Mouse (Mus musculus): ENCODE results near the gene Wdr5b. TPM values are rescaled to one million over a fixed set of nuclear protein-coding genes. Genes with fewer than 3 reads are reported as not detected.
"Not testable (repeated sequence)": the region's sequence is repeated elsewhere in the genome, so short reads cannot be mapped to it uniquely, and the experiment has no call there.

The Wdr5b gene
- polyA plus RNA-seq, 1 experiment from 2014 or later, result 12.4 TPM

DNA sequence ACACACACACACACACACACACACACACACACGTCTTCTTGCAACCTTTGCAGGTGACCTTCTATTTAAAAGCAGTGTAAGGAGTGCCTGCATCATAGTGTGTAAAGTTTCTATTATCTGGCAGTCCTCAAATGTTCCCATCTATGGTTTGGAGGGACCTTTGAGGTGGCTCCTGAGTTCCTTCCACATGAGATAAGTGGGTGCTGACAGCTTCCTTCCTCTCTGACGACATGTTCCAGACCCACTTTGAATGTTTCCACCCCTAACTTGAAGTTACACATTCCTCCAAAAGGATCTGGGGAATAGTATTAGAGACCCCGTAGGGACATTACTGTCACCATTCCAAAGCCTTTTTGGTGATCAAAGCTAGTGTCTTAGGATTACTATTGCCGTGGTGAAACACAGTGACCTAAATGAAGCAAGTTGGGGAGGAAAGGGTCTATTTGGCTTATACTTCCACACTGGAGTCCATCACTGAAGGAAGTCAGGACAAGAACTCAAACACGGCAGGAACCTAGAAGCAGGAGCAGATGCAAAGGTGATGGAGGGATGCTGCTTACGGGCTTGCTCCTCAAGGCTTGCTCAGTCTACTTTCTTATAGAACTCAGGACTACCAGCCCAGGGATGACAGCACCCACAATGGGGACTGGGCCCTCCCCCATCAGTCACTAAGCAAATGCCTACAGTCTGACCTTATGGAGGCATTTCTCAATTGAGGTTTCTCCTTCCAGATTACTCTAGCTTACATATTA, 12.7 kb downstream of the Wdr5b start:
- no peak for ATAC-seq (ENCODE audit: low FRiP score)
- H3K9ac ChIP-seq (replicated peaks), result no peak overlapping the region
- H3K9me3 ChIP-seq (replicated peaks), result no peaks in the 10 kb centered on the region
- H3K27ac ChIP-seq (replicated peaks), result no peak overlapping the region
- no peak overlapping the region for H3K4me2 ChIP-seq
- H3K27me3 ChIP-seq (replicated peaks), result no peaks in the 10 kb centered on the region
- peaks cover 26% of the 10 kb centered on the region for H3K36me3 ChIP-seq
- H3K4me1 ChIP-seq, result no peaks in the 10 kb centered on the region
- no peak overlapping the region for H3K4me3 ChIP-seq (replicated peaks)
- WGBS, result 94% methylated on average over 6 of the region's 6 CpGs

DNA sequence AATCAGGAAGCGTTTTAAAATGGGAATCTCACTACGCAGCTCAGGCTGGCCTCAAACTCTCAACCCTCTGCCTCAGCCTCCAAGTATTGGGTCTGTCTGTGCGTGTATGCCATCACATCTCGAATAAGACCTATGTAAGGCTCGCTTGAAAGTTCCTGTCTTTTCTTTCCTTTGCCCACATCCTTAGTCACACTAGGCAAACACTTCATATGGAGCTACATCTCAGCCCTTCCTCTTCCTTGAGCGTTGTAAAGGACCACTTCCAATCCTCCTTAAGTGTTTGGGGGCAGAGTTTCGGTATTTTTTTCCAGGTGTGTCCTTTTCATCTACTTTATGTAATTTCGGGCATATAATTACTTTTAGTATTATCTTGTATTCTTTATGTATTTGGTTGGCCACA, 13.9 kb downstream of the Wdr5b start:
- no peak for ATAC-seq (ENCODE audit: low FRiP score)
- H3K4me1 ChIP-seq, result no peaks in the 10 kb centered on the region
- H3K36me3 ChIP-seq, result peaks cover 14% of the 10 kb centered on the region
- no peaks in the 10 kb centered on the region for H3K9me3 ChIP-seq (replicated peaks)
- H3K4me2 ChIP-seq, result no peak overlapping the region
- H3K27ac ChIP-seq (replicated peaks), result no peak overlapping the region
- no peaks in the 10 kb centered on the region for H3K27me3 ChIP-seq (replicated peaks)
- no peak overlapping the region for H3K9ac ChIP-seq (replicated peaks)
- H3K4me3 ChIP-seq (replicated peaks), result no peak overlapping the region
- WGBS, result 96% methylated on average over 8 of the region's 8 CpGs

DNA sequence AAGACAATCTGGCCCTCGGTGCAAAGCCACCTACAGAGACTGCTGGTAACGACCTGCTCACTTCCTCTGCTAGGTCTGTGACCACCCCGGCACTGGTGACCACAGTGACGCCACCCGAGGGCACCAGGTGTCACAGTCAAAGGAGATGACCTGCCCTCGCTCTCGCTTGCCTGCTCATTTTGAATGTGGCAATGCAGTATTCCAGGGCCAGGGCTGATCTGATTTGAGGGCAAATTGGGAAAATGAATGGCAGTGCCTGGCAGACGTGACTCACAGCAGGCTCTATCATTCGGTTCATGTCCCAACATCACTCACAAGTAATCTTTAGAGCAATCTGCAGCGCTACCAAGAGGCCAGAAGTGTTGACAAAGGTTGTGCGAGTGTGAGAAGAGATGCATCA, 15.4 kb downstream of the Wdr5b start:
- H3K4me2 ChIP-seq, result no peak overlapping the region
- H3K9ac ChIP-seq (replicated peaks), result no peak overlapping the region
- 92% methylated on average over 11 of the region's 11 CpGs for WGBS
- H3K36me3 ChIP-seq, result 0 out of 2 replicates have a peak, but pooled peaks cover 2% of the 10 kb centered on the region
- H3K27ac ChIP-seq (replicated peaks), result no peak overlapping the region
- no peaks in the 10 kb centered on the region for H3K9me3 ChIP-seq (replicated peaks)
- H3K27me3 ChIP-seq (replicated peaks), result no peaks in the 10 kb centered on the region
- H3K4me1 ChIP-seq, result no peaks in the 10 kb centered on the region
- no peak for ATAC-seq (ENCODE audit: low FRiP score)
- no peak overlapping the region for H3K4me3 ChIP-seq (replicated peaks)

DNA sequence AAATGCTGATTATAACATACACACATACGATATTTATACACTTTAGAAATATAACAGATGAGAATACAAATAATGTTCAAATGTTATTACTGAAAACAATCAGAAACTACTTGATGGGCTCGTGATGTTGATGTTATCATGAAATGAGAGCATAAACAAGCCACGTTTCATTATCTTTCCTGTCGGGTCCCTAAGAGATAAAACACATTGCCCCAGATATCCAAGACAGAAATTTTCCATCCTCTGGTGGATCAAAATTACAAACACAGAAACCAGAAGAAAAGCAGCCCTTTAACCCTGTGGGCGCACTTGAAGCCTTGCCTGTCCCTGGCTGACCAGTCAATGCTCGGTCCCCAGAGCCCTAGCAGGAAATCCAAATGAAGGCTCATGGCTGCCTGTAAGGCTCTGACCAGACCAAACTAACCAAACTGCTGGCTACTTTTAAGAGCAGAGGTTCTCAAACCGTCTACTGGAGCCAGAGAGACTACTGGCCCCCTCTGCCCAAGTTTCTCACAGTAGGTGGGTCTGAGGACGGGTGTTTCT, 17.0 kb downstream of the Wdr5b start:
- H3K4me1 ChIP-seq, result no peaks in the 10 kb centered on the region
- H3K4me3 ChIP-seq (replicated peaks), result no peak overlapping the region
- no peaks in the 10 kb centered on the region for H3K27me3 ChIP-seq (replicated peaks)
- no peak overlapping the region for H3K27ac ChIP-seq (replicated peaks)
- no peaks in the 10 kb centered on the region for H3K9me3 ChIP-seq (replicated peaks)
- no peak overlapping the region for H3K9ac ChIP-seq (replicated peaks)
- 87% methylated on average over 8 of the region's 8 CpGs for WGBS
- no peak for ATAC-seq (ENCODE audit: low FRiP score)
- H3K36me3 ChIP-seq, result no peaks in the 10 kb centered on the region
- no peak overlapping the region for H3K4me2 ChIP-seq

DNA sequence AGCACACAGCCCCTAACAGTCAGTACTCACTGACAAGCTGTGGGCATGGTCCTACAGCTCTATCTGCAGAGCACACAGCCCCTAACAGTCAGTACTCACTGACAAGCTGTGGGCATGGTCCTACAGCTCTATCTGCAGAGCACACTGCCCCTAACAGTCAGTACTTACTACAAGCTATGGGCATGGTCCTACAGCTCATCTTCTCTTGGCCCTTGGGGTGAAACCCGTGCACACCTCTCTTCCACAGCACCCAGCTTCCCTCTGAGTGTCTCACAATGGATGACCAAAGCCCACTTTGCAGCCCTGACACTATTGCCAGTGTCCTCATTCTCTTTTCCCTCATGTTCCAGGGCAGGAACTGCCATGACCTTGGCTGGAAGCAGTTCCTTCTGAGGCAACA, 21.5 kb downstream of the Wdr5b start:
- H3K4me3 ChIP-seq (replicated peaks); H3K9me3 ChIP-seq (replicated peaks); H3K36me3 ChIP-seq; H3K4me1 ChIP-seq; ATAC-seq (ENCODE audit: low FRiP score); H3K27me3 ChIP-seq (replicated peaks); H3K27ac ChIP-seq (replicated peaks); H3K4me2 ChIP-seq; H3K9ac ChIP-seq (replicated peaks): not testable (repeated sequence)
- WGBS, result 83% methylated on average over 1 of the region's 1 CpGs

DNA sequence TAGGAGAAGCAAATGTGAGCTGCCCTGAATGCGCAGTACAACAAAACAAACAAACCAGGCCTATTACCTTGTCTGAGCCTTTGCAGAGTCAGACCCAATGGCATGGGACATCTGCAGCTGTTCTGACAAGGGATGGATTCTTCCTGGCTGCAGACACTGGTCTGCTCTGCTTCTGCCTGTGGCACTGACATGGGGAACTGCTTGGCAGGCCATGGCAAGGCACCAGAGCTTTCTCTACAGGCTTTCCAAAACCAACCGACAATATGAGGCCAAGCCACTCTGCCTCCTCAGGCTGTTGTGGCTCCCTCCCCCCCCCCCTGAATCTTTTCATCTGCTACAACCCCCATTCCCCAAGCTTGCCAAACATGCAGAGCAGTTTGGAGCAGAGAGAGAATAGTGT, 22.3 kb downstream of the Wdr5b start:
- Histone ChIP-seq H3K4me2 (no peak overlapping the region), H3K4me3 (replicated peaks) (no peak overlapping the region), H3K4me1 (peaks cover 1% of the 10 kb centered on the region; the same call in 1 of the 2 replicates), H3K9me3 (replicated peaks) (no peaks in the 10 kb centered on the region), H3K27me3 (replicated peaks) (no peaks in the 10 kb centered on the region), H3K9ac (replicated peaks) (no peak overlapping the region), H3K36me3 (no peaks in the 10 kb centered on the region), H3K27ac (replicated peaks) (no peak overlapping the region)
- WGBS, result 82% methylated on average over 2 of the region's 2 CpGs
- ATAC-seq (ENCODE audit: low FRiP score), result 0 out of 2 replicates have a peak, but pooled peaks have one; percentile 28

DNA sequence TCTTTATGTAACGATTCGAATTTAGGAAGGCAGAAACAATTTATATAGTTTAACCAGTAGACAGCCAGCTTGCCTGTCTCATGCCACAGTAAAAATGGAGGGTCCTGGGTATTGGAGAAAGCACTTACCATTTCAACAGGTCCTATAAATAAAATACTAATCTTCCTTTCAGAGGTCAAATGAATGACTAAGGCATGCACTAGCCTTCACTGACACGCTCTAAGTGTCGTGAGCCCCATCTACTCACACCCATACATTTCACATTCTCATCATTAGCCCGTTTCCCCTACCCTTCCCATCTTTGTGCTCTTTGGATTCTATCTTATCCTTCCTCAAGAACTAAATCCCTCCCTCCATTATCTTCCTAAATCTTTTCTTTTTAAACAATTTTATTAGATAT, 23.9 kb downstream of the Wdr5b start:
- H3K4me1 ChIP-seq, result peaks cover 15% of the 10 kb centered on the region
- H3K36me3 ChIP-seq, result no peaks in the 10 kb centered on the region
- no peak overlapping the region for H3K4me3 ChIP-seq (replicated peaks)
- no peaks in the 10 kb centered on the region for H3K27me3 ChIP-seq (replicated peaks)
- H3K4me2 ChIP-seq, result no peak overlapping the region
- no peak overlapping the region for H3K27ac ChIP-seq (replicated peaks)
- 88% methylated on average over 5 of the region's 5 CpGs for WGBS
- H3K9me3 ChIP-seq (replicated peaks), result no peaks in the 10 kb centered on the region
- no peak for ATAC-seq (ENCODE audit: low FRiP score)
- no peak overlapping the region for H3K9ac ChIP-seq (replicated peaks)

DNA sequence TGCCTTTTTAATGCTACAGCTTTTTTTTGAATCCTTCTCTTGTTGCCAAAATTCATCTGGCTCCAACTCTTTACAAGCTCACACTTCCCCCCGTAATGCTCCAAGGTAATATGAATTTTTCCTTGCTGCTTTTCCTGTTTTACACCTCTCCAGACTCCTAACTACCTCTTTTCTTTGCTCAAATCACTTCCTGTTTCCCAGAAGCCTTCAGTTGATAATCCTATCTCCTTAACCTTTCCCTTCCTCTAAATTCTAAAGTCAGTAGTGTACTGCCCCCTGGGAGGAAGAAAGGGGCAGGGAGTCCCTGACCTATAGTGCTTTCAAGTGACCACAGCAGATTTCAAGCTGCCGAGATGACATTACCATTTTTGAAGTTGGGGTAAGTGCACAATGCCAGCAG, 26.7 kb downstream of the Wdr5b start:
- Histone ChIP-seq H3K4me1 (peaks cover 24% of the 10 kb centered on the region), H3K4me3 (replicated peaks) (no peak overlapping the region), H3K36me3 (no peaks in the 10 kb centered on the region), H3K4me2 (no peak overlapping the region), H3K9ac (replicated peaks) (no peak overlapping the region), H3K27me3 (replicated peaks) (no peaks in the 10 kb centered on the region), H3K9me3 (replicated peaks) (no peaks in the 10 kb centered on the region), H3K27ac (replicated peaks) (no peak overlapping the region)
- no peak for ATAC-seq (ENCODE audit: low FRiP score)
- WGBS, result 73% methylated on average over 2 of the region's 2 CpGs

DNA sequence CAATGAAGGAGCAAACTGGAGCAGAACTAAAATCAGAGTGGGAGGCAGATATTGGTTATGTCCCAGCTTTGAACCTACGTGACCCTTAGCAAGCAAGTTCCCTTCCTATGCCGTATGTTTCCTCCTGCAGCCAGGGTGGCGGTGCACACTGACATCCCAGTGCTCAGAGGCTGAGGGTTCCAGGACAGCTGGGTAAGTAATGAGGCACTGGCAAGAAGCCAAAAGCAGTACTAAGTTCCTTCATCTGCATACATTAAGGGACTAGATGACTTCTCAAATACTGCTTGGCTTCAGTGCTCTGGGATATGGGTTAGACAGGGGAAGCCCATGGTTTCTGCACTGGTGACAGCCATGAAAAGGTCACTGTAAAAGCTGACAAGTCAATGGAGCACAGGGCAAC, 27.4 kb downstream of the Wdr5b start:
- H3K27ac ChIP-seq (replicated peaks), result no peak overlapping the region
- peaks cover 27% of the 10 kb centered on the region for H3K4me1 ChIP-seq
- no peak for ATAC-seq (ENCODE audit: low FRiP score)
- no peaks in the 10 kb centered on the region for H3K27me3 ChIP-seq (replicated peaks)
- no peaks in the 10 kb centered on the region for H3K9me3 ChIP-seq (replicated peaks)
- H3K4me3 ChIP-seq (replicated peaks), result no peak overlapping the region
- 44% methylated on average over 3 of the region's 3 CpGs for WGBS
- no peak overlapping the region for H3K4me2 ChIP-seq
- no peaks in the 10 kb centered on the region for H3K36me3 ChIP-seq
- no peak overlapping the region for H3K9ac ChIP-seq (replicated peaks)

DNA sequence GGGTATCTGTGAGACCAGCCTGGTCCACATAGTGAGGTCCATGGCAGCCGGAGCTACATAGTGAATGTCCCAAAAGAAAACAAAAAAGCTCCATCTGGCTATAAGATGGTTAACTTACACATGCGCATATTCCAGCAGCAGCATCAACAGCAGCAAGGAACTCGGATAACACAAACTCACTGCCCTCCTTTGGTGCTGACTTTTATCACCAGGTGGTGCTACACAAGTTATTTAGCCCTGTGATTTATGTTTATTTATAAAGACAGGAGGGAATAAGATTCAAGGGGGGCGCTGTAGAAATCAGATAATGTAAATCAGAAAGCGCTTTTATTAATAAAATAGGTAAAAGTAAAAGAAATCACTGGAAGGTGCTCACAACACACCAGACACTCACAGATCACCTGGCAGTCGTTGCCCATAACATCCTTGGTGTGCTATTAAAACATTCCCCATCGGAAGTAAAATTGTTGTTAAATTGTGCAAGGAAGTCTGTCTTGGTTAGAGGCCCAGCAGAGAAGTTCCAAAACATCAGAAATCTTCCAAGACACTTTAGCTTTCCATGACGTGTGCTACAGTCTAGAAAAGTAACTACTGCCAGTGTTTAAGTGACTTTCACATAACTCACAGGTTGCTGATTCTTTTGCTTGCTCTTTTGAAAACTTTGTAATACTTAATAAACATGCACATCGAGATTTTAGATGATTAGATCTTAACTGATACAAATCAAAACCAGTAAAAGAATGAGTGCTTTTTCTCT, 29.0 kb downstream of the Wdr5b start:
- no peak for ATAC-seq (ENCODE audit: low FRiP score)

DNA sequence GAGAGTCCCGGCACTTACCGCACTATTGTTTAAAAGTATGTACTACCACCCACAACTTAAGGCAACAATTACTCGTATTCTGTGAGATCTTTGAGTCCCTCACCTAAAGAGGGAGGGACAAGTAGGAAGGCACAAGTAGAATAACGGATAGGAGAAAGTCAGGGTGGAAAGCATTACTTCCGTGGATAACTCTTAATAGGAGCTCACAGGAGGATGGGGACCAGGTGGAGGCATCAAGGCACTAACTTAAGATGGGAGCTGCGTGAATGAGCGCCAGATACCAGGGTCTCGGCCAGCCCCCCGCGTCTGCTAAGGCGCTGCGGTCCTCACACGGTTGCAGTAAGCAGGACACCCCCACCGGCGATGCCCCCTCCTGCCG, 30.1 kb downstream of the Wdr5b start:
- Histone ChIP-seq H3K4me2 (peak overlapping the region; percentile 85), H3K9me3 (replicated peaks) (no peaks in the 10 kb centered on the region), H3K36me3 (no peaks in the 10 kb centered on the region), H3K4me3 (replicated peaks) (peak overlapping the region; percentile 86), H3K4me1 (peaks cover 27% of the 10 kb centered on the region), H3K27ac (replicated peaks) (peak overlapping the region; percentile 100), H3K27me3 (replicated peaks) (no peaks in the 10 kb centered on the region), H3K9ac (replicated peaks) (peak overlapping the region; percentile 89)
- ATAC-seq (ENCODE audit: low FRiP score), result no peak
- under 1% methylated on average over 16 of the region's 16 CpGs for WGBS

More for the DNA sequence above, 29.0 kb downstream of the Wdr5b start:
- Histone ChIP-seq H3K9me3 (replicated peaks) (no peaks in the 10 kb centered on the region), H3K4me2 (peak overlapping the region; percentile 85), H3K4me3 (replicated peaks) (peak overlapping the region; percentile 86), H3K9ac (replicated peaks) (no peak overlapping the region), H3K27me3 (replicated peaks) (no peaks in the 10 kb centered on the region), H3K27ac (replicated peaks) (no peak overlapping the region), H3K36me3 (no peaks in the 10 kb centered on the region), H3K4me1 (peaks cover 27% of the 10 kb centered on the region)
- WGBS, result 28% methylated on average over 9 of the region's 9 CpGs
